8 mouse cellular contexts compared by ENCODE assay signal in genomic region chr5:33723641-33724465, GRCm38 (mm10). TPM values are rescaled to one million over a fixed set of nuclear protein-coding genes. Genes with fewer than 3 reads are reported as not detected.
A peak's percentile ranks its signal among the peaks of the same experiment; 100 is the strongest.
DNase-seq lines count a peak whose midpoint lies in the region; ATAC-seq and TF ChIP-seq lines count a peak whose summit lies in the region.

No protein-coding gene starts in this region.

- H3K4me3 ChIP-seq in cortical plate, adult 2 months (ENCODE audit: insufficient read depth, low read length), result peak overlapping the region; percentile 52
- H3K4me3 ChIP-seq in intestine, postnatal 0 days (ENCODE audit: low read depth, low read length), result peak overlapping the region; percentile 74
- peak overlapping the region; percentile 92 for H3K4me3 ChIP-seq in midbrain, embryonic 10.5 days

- H3K4me1 ChIP-seq in cortical plate, adult 2 months (ENCODE audit: control insufficient read depth, insufficient read depth, low read length), result no peaks in the 10 kb centered on the region
- H3K4me1 ChIP-seq in intestine, postnatal 0 days (replicated peaks; ENCODE audit: control insufficient read depth, insufficient read depth, low read length), result peaks cover 5% of the 10 kb centered on the region; the same call in 1 of the 2 replicates
- H3K4me1 ChIP-seq in midbrain, embryonic 10.5 days, result peaks cover 83% of the 10 kb centered on the region

- ATAC-seq in intestine, postnatal 0 days, result peak; percentile 40

- H3K36me3 ChIP-seq in intestine, postnatal 0 days (ENCODE audit: control insufficient read depth, insufficient read depth), result 0 out of 2 replicates have a peak, but pooled peaks cover 3% of the 10 kb centered on the region
- peaks cover 56% of the 10 kb centered on the region for H3K36me3 ChIP-seq in midbrain, embryonic 10.5 days

- no peaks in the 10 kb centered on the region for H3K27me3 ChIP-seq in intestine, postnatal 0 days (replicated peaks; ENCODE audit: control insufficient read depth, insufficient read depth, low read length)
- peaks cover 99% of the 10 kb centered on the region for H3K27me3 ChIP-seq in midbrain, embryonic 10.5 days (ENCODE audit: low read depth, poor library complexity, severe bottlenecking)

- H3K4me2 ChIP-seq in intestine, postnatal 0 days (replicated peaks; ENCODE audit: low read depth), result peak overlapping the region; percentile 100

- no peak for TF ChIP-seq POLR2A in cortical plate, adult 2 months (IDR thresholded peaks at IDR 0.05; ENCODE audit: extremely low read depth, insufficient read depth, low read length)

- peak overlapping the region; percentile 58 for H3K9ac ChIP-seq in intestine, postnatal 0 days (ENCODE audit: low read depth, low read length)

- H3K9me3 ChIP-seq in intestine, postnatal 0 days (ENCODE audit: control insufficient read depth), result no peaks in the 10 kb centered on the region
- H3K9me3 ChIP-seq in midbrain, embryonic 10.5 days (replicated peaks), result no peaks in the 10 kb centered on the region

- WGBS in intestine, postnatal 0 days, result 11% methylated on average over 36 of the region's 36 CpGs
- WGBS in midbrain, embryonic 10.5 days, result 2% methylated on average over 36 of the region's 36 CpGs

- H3K27ac ChIP-seq in cortical plate, adult 2 months (ENCODE audit: insufficient read depth, low read length), result no peak overlapping the region
- peak overlapping the region; percentile 73 for H3K27ac ChIP-seq in intestine, postnatal 0 days (ENCODE audit: low read depth, low read length)
- H3K27ac ChIP-seq in midbrain, embryonic 10.5 days (replicated peaks), result peak overlapping the region; percentile 95

- no peak for TF ChIP-seq CTCF in cortical plate, adult 2 months (IDR thresholded peaks at IDR 0.05; ENCODE audit: extremely low read depth, insufficient read depth, low read length)
- no peak for TF ChIP-seq CTCF in intestine, postnatal 0 days (IDR thresholded peaks at IDR 0.05; ENCODE audit: low read depth)

- DNase-seq in embryo, embryonic 9.5 days (ENCODE audit: extremely low spot score), result peak; percentile 59
- DNase-seq in embryo, embryonic 10.5 days (ENCODE audit: low spot score), result no peak
- peak; percentile 81 for DNase-seq in midbrain, embryonic 10.5 days (ENCODE audit: low spot score)
- DNase-seq in ovary, postnatal 36 days (ENCODE audit: low spot score), result no peak
- no peak for DNase-seq in spleen, postnatal 4 days (ENCODE audit: low spot score in 2 of 2)
- no peak for DNase-seq in natural killer cell, adult 2 months (ENCODE audit: low spot score in 2 of 2)

RNA-seq across cellular contexts. Expression of gene Fgfr3, which starts 2.4 kb away (rescaled TPM):
- polyA plus RNA-seq in cortical plate, adult 2 months (2012; rRNA removed), result 150 and 169 TPM in 2 replicates
- polyA plus RNA-seq in intestine, postnatal 0 days (2015; fragmentation: Nextera tagmentation; extraction: Ambion mirVana), result 2.6 and 3.5 TPM in 2 replicates
- 68.3 and 72.7 TPM in 2 replicates for polyA plus RNA-seq in midbrain, embryonic 10.5 days (2016; fragmentation: Nextera tagmentation; extraction: Ambion mirVana)

RNA-seq across cellular contexts. Expression of gene Letm1, which starts 58.8 kb away (rescaled TPM):
- 57.5 and 58.1 TPM in 2 replicates for polyA plus RNA-seq in cortical plate, adult 2 months (2012; rRNA removed)
- 37.8 and 40.9 TPM in 2 replicates for polyA plus RNA-seq in intestine, postnatal 0 days (2015; fragmentation: Nextera tagmentation; extraction: Ambion mirVana)
- 47.7 and 50.6 TPM in 2 replicates for polyA plus RNA-seq in midbrain, embryonic 10.5 days (2016; fragmentation: Nextera tagmentation; extraction: Ambion mirVana)

Comparison
In these comparisons a context has a peak if more than half of its experiments do, and no peak if none do; other contexts are left out.
1. DNase-seq: peak in embryo, embryonic 9.5 days (single experiment) and midbrain, embryonic 10.5 days (single experiment); none in embryo, embryonic 10.5 days (single experiment), ovary, postnatal 36 days (single experiment), spleen, postnatal 4 days (0 of 2) and natural killer cell, adult 2 months (0 of 2).
2. RNA of gene Fgfr3, which starts 2.4 kb away (polyA plus RNA-seq): 150 to 169 TPM in cortical plate, adult 2 months and 68.3 to 72.7 TPM in midbrain, embryonic 10.5 days; 2.6 to 3.5 TPM in intestine, postnatal 0 days; every median in the first group is over 10 times any median in the second.
3. Peak in every context shown above with its lines, with median percentiles within 50 percentile points of each other: H3K4me3 ChIP-seq.